Mouse (Mus musculus) hindbrain, postnatal 0 days (tissue): ENCODE results near the gene Ptprg. TPM values are rescaled to one million over a fixed set of nuclear protein-coding genes. Genes with fewer than 3 reads are reported as not detected.

ENCODE experiments used
- ATAC-seq: fragments of 200-750 bp; cut with Nextera tagmentation; 2 replicates; pipeline ENCODE4 v1.8.0; 2017; ENCODE audit warnings: mild to moderate bottlenecking, moderate TSS enrichment, moderate library complexity
- DNase-seq: peaks from one replicate; pipeline ENCODE4 v3.0.0-alpha.2; 2015; ENCODE audit warnings: low spot score
- H3K27ac ChIP-seq: fragments of 300-500 bp; sonication (generic); 2 replicates; pipeline ENCODE4 v1.5.1; 2014; ENCODE audit warnings: mild to moderate bottlenecking
- H3K27me3 ChIP-seq: fragments of 300-500 bp; sonication (generic); 2 replicates; pipeline ENCODE4 v1.6.1; 2014; ENCODE audit warnings: low read length, mixed read lengths; ENCODE audit not compliant: insufficient read depth
- H3K36me3 ChIP-seq: fragments of 300-500 bp; sonication (generic); 2 replicates; pipeline ENCODE4 v1.6.1; 2014; ENCODE audit warnings: low read length, mixed read lengths; ENCODE audit not compliant: insufficient read depth
- H3K4me1 ChIP-seq: fragments of 300-500 bp; sonication (generic); 2 replicates; pipeline ENCODE4 v1.6.1; 2014; ENCODE audit warnings: antibody characterized with exemption, low read length, mixed read lengths; ENCODE audit not compliant: insufficient read depth
- H3K4me2 ChIP-seq: fragments of 300-500 bp; sonication (generic); 2 replicates; pipeline ENCODE4 v1.6.1; 2014; ENCODE audit warnings: low read depth, mild to moderate bottlenecking, low read length, moderate library complexity, mixed read lengths
- H3K4me3 ChIP-seq: fragments of 300-500 bp; sonication (generic); 2 replicates; pipeline ENCODE4 v1.5.1; 2014; ENCODE audit warnings: low read length
- H3K9ac ChIP-seq: fragments of 300-500 bp; sonication (generic); replicated peaks from 2 replicates; pipeline ENCODE4 v1.6.1; 2014; ENCODE audit warnings: mild to moderate bottlenecking, low read length, moderate library complexity, mixed read lengths
- H3K9me3 ChIP-seq: fragments of 300-500 bp; sonication (generic); 2 replicates; pipeline ENCODE4 v1.6.1; 2016; ENCODE audit warnings: low read length, mixed read lengths
- CTCF ChIP-seq: IDR thresholded peaks from 2 replicates; pipeline ENCODE4 v1.5.1; 2016; ENCODE audit warnings: antibody characterized with exemption, control low read depth, low read depth
- WGBS: fragments of 180-500 bp; shearing (Covaris S2); extraction: QIAGEN DNeasy Blood & Tissue Kit; methylation state at CpG from one replicate; pipeline ENCODE4 v1.1.7; 2014; 5-methylcytosine and 5-hydroxymethylcytosine counted together
- polyA plus RNA-seq: library from polyadenylated mRNA; unstranded; fragments of >200 nt; fragmentation: Nextera tagmentation; extraction: Ambion mirVana; gene quantifications from 2 replicates; pipeline ENCODE4 v1.2.1, GENCODE M21; 2015
- total RNA-seq: library from RNA; depleted of rRNA; stranded (reverse); fragments of >200 nt; gene quantifications from 2 replicates; pipeline ENCODE4 v1.2.3, GENCODE M21; 2014

Gene Ptprg
- total and polyA plus RNA-seq, 2 experiments from 2014 or later, result 33.0 to 101 TPM

- ATAC-seq (no peak), DNase-seq (no peak)
- H3K9me3 ChIP-seq, result no peaks in the 10 kb centered on the region
- no peak overlapping the region for H3K4me2 ChIP-seq
- H3K4me1 ChIP-seq, result no peaks in the 10 kb centered on the region
- no peak overlapping the region for H3K4me3 ChIP-seq
- H3K9ac ChIP-seq, result no peak overlapping the region
- H3K27ac ChIP-seq, result no peak overlapping the region
- H3K27me3 ChIP-seq, result no peaks in the 10 kb centered on the region
- no peaks in the 10 kb centered on the region for H3K36me3 ChIP-seq
- TF ChIP-seq CTCF, result no peak
- WGBS, result 86% methylated on average over 7 of the region's 7 CpGs
These were observed 578.8 kb downstream of the Ptprg start for GRCm38 (mm10) chr14:12132046-12132615.

GRCm38 (mm10) chr14:12133163-12133562 is 579.8 kb downstream of the Ptprg start:
- H3K4me2 ChIP-seq, result no peak overlapping the region
- H3K9ac ChIP-seq, result no peak overlapping the region
- H3K27ac ChIP-seq, result no peak overlapping the region
- DNase-seq (no peak), ATAC-seq (no peak)
- TF ChIP-seq CTCF, result no peak
- H3K36me3 ChIP-seq, result no peaks in the 10 kb centered on the region
- no peaks in the 10 kb centered on the region for H3K27me3 ChIP-seq
- H3K4me1 ChIP-seq, result no peaks in the 10 kb centered on the region
- H3K4me3 ChIP-seq, result no peak overlapping the region
- H3K9me3 ChIP-seq, result no peaks in the 10 kb centered on the region
- 73% methylated on average over 3 of the region's 3 CpGs for WGBS

GRCm38 (mm10) chr14:12134504-12134903 is 581.2 kb downstream of the Ptprg start:
- DNase-seq (no peak), ATAC-seq (no peak)
- WGBS, result 83% methylated on average over 4 of the region's 4 CpGs
- Histone ChIP-seq H3K27me3 (no peaks in the 10 kb centered on the region), H3K4me1 (no peaks in the 10 kb centered on the region), H3K4me2 (no peak overlapping the region), H3K36me3 (no peaks in the 10 kb centered on the region), H3K27ac (no peak overlapping the region), H3K4me3 (no peak overlapping the region), H3K9me3 (no peaks in the 10 kb centered on the region), H3K9ac (no peak overlapping the region)
- no peak for TF ChIP-seq CTCF

- DNase-seq, result no peak
- no peak for ATAC-seq
- H3K4me1 ChIP-seq, result no peaks in the 10 kb centered on the region
- H3K36me3 ChIP-seq, result no peaks in the 10 kb centered on the region
- H3K4me2 ChIP-seq, result no peak overlapping the region
- H3K27me3 ChIP-seq, result no peaks in the 10 kb centered on the region
- H3K9ac ChIP-seq, result no peak overlapping the region
- 53% methylated on average over 4 of the region's 4 CpGs for WGBS
- no peak for TF ChIP-seq CTCF
- no peak overlapping the region for H3K4me3 ChIP-seq
- no peak overlapping the region for H3K27ac ChIP-seq
- no peaks in the 10 kb centered on the region for H3K9me3 ChIP-seq
These were observed 583.2 kb downstream of the Ptprg start for GRCm38 (mm10) chr14:12136536-12136935.

GRCm38 (mm10) chr14:12139643-12140481 is 586.5 kb downstream of the Ptprg start:
- peak; percentile 80 for TF ChIP-seq CTCF
- Histone ChIP-seq H3K4me3 (no peak overlapping the region), H3K27ac (no peak overlapping the region), H3K27me3 (no peaks in the 10 kb centered on the region), H3K9me3 (no peaks in the 10 kb centered on the region), H3K9ac (no peak overlapping the region), H3K4me1 (no peaks in the 10 kb centered on the region), H3K36me3 (no peaks in the 10 kb centered on the region), H3K4me2 (peak overlapping the region; percentile 41)
- WGBS, result 39% methylated on average over 18 of the region's 18 CpGs
- DNase-seq (peak; percentile 96), ATAC-seq (peak; percentile 73)

- TF ChIP-seq CTCF, result no peak
- Histone ChIP-seq H3K27ac (no peak overlapping the region), H3K9ac (no peak overlapping the region), H3K27me3 (no peaks in the 10 kb centered on the region), H3K36me3 (no peaks in the 10 kb centered on the region), H3K9me3 (no peaks in the 10 kb centered on the region), H3K4me3 (no peak overlapping the region), H3K4me2 (no peak overlapping the region), H3K4me1 (no peaks in the 10 kb centered on the region)
- ATAC-seq (no peak), DNase-seq (no peak)
- WGBS, result 41% methylated on average over 8 of the region's 8 CpGs
These were observed 590.7 kb downstream of the Ptprg start for GRCm38 (mm10) chr14:12143941-12144485.

GRCm38 (mm10) chr14:12145919-12146318 is 592.6 kb downstream of the Ptprg start:
- ATAC-seq (no peak), DNase-seq (no peak)
- H3K27me3 ChIP-seq, result no peaks in the 10 kb centered on the region
- H3K36me3 ChIP-seq, result no peaks in the 10 kb centered on the region
- no peak overlapping the region for H3K9ac ChIP-seq
- no peaks in the 10 kb centered on the region for H3K9me3 ChIP-seq
- no peak overlapping the region for H3K4me2 ChIP-seq
- over 99% methylated on average over 3 of the region's 3 CpGs for WGBS
- H3K27ac ChIP-seq, result no peak overlapping the region
- H3K4me1 ChIP-seq, result no peaks in the 10 kb centered on the region
- peak; percentile 44 for TF ChIP-seq CTCF
- H3K4me3 ChIP-seq, result no peak overlapping the region
